Mouse (Mus musculus): ENCODE measurements around the gene Ctsa. TPM values are rescaled to one million over a fixed set of nuclear protein-coding genes. Genes with fewer than 3 reads are reported as not detected.

Ctsa gene
- total and polyA plus RNA-seq, 3 experiments, result 19.9 to 45.5 (median 27.0) TPM

GRCm38 (mm10) chr2:164857842-164858553, 25.3 kb downstream of the Ctsa start:
- Histone ChIP-seq H3K27me3 (replicated peaks) (peaks cover 19% of the 10 kb centered on the region), H3K4me1 (ENCODE audit: control insufficient read depth in 1 of 2, insufficient read depth in 2 of 2) (peaks cover 0 to 43% of the 10 kb centered on the region in 2 experiments; a peak in 3 of 4 replicates), H3K9ac (ENCODE audit: insufficient read depth, low read depth) (no peak overlapping the region), H3K4me2 (ENCODE audit: insufficient read depth, low read depth, poor library complexity, severe bottlenecking) (peak overlapping the region; percentile 49), H3K79me2 (replicated peaks; ENCODE audit: control insufficient read depth, extremely low read depth, insufficient read depth, poor library complexity, severe bottlenecking) (no peaks in the 10 kb centered on the region), H3K27ac (ENCODE audit: insufficient read depth, low read depth) (no peak overlapping the region), H3K9me3 (replicated peaks; ENCODE audit: low read length) (no peaks in the 10 kb centered on the region), H3K36me3 (replicated peaks in 1 of 2; ENCODE audit: control insufficient read depth in 1 of 2, insufficient read depth in 1 of 2, low read length in 1 of 2) (no peaks in the 10 kb centered on the region), H3K4me3 (replicated peaks in 1 of 3; ENCODE audit: low read depth in 2 of 3, low read length in 2 of 3, poor library complexity in 1 of 3) (peak overlapping the region in 1 of 3 experiments; percentile 57)
- dilution Hi-C loops (cut with MboI; ENCODE audit: extremely low pct_ligation_motif_present, extremely low pct_unique_long_range_greater_than_20kb, low sequenced_read_pairs) (no loop called here), in situ Hi-C loops (cut with MboI; ENCODE audit: low pct_ligation_motif_present, low pct_unique_long_range_greater_than_20kb, low sequenced_read_pairs) (no loop called here)
- no peak for DNase-seq (ENCODE audit: extremely low read depth)
- TF ChIP-seq POLR2AphosphoS2 (IDR thresholded peaks at IDR 0.05; ENCODE audit: low read depth, low read length) (no peak), BHLHE40 (IDR thresholded peaks at IDR 0.05; ENCODE audit: low read depth, low read length) (no peak), POLR2A (IDR thresholded peaks at IDR 0.05; ENCODE audit: low read depth, low read length) (no peak), MAZ (IDR thresholded peaks at IDR 0.05; ENCODE audit: low read depth, low read length) (no peak), USF1 (IDR thresholded peaks at IDR 0.05; ENCODE audit: low read depth, low read length) (no peak), MAFK (IDR thresholded peaks at IDR 0.05; ENCODE audit: insufficient replicate concordance, low read length) (no peak), ZMIZ1 (IDR thresholded peaks at IDR 0.05; ENCODE audit: low read depth, low read length) (no peak), IRF4 (IDR thresholded peaks at IDR 0.05; ENCODE audit: low read depth, low read length) (peak; percentile 19; the same call in 1 of the 2 replicates)

GRCm38 (mm10) chr2:164859155-164859554, 26.5 kb downstream of the Ctsa start:
- dilution Hi-C loops (cut with MboI; ENCODE audit: extremely low pct_ligation_motif_present, extremely low pct_unique_long_range_greater_than_20kb, low sequenced_read_pairs), result no loop called here
- no peak for TF ChIP-seq TCF12 (IDR thresholded peaks at IDR 0.05; ENCODE audit: low read depth, low read length)
- no peak for TF ChIP-seq UBTF (IDR thresholded peaks at IDR 0.05; ENCODE audit: low read depth, low read length)
- TF ChIP-seq USF1 (IDR thresholded peaks at IDR 0.05; ENCODE audit: low read depth, low read length), result no peak
- no peak for TF ChIP-seq MAFK (IDR thresholded peaks at IDR 0.05; ENCODE audit: insufficient replicate concordance, low read length)
- TF ChIP-seq CHD2 (IDR thresholded peaks at IDR 0.05; ENCODE audit: low read length), result no peak
- TF ChIP-seq ZMIZ1 (IDR thresholded peaks at IDR 0.05; ENCODE audit: low read depth, low read length), result no peak
- TF ChIP-seq MAX (IDR thresholded peaks at IDR 0.05; ENCODE audit: low read length), result no peak
- Histone ChIP-seq H3K79me2 (replicated peaks; ENCODE audit: control insufficient read depth, extremely low read depth, insufficient read depth, poor library complexity, severe bottlenecking) (no peaks in the 10 kb centered on the region), H3K27ac (ENCODE audit: insufficient read depth, low read depth) (no peak overlapping the region), H3K27me3 (replicated peaks) (peaks cover 19% of the 10 kb centered on the region), H3K4me2 (ENCODE audit: insufficient read depth, low read depth, poor library complexity, severe bottlenecking) (no peak overlapping the region), H3K36me3 (replicated peaks in 1 of 2; ENCODE audit: control insufficient read depth in 1 of 2, insufficient read depth in 1 of 2, low read length in 1 of 2) (no peaks in the 10 kb centered on the region), H3K9me3 (replicated peaks; ENCODE audit: low read length) (no peaks in the 10 kb centered on the region), H3K4me3 (replicated peaks in 1 of 3; ENCODE audit: low read depth in 2 of 3, low read length in 2 of 3, poor library complexity in 1 of 3) (no peak overlapping the region), H3K9ac (ENCODE audit: insufficient read depth, low read depth) (no peak overlapping the region), H3K4me1 (ENCODE audit: control insufficient read depth in 1 of 2, insufficient read depth in 2 of 2) (peaks cover 0 to 48% of the 10 kb centered on the region in 2 experiments; a peak in 3 of 4 replicates)
- DNase-seq (ENCODE audit: extremely low read depth), result no peak
- in situ Hi-C loops (cut with MboI; ENCODE audit: low pct_ligation_motif_present, low pct_unique_long_range_greater_than_20kb, low sequenced_read_pairs), result no loop called here
